Mouse (Mus musculus) heart, postnatal 36 days (tissue): ENCODE measurements at regions not wholly inside any gene's neighbourhood (a gene's known extent, or its start where the extent isn't known, plus 50 kb on each side); places are given as distances from the start of the nearest gene placed in this dataset.
"Not testable (repeated sequence)": the region's sequence is repeated elsewhere in the genome, so short reads cannot be mapped to it uniquely, and the experiment has no call there.

Experiments used
- DNase-seq, 2 experiments: peaks; one replicate each; pipeline ENCODE4 v3.0.0; 2021 to 2022
- intact Hi-C: fragments of 180-260 bp; cut with DNase I; formaldehyde crosslinking; loops from one replicate; pipeline ENCODE4 v1.15.1; 2025

DNA sequence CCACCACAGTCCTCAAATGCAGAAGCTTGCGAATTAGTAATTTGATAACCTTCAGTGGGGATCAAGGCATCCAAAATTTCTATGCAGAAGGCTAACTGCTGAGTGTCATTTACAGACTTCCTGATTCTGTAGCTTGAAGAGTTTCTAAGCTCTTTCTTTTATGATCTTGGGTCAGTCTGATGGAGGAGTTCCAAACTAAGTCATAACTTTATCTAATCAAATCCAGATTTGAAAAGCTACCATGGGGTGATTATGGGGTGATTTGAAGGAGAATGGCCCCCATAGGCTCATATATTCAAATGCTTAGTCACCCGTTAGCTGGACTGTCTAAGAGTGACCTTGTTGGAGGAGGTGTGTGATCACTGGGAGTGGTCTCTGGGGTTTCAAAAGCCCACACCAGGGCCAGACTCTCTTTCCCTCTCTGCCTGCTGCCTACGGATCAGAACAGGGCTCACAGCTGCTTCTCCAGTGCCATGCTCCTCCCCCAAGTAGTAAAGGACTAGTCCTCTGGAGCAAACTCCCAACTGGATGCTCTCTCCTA lies 152.0 kb upstream of the Supt20 start:
- intact Hi-C loops: no loop called here
- no peak for DNase-seq

DNA sequence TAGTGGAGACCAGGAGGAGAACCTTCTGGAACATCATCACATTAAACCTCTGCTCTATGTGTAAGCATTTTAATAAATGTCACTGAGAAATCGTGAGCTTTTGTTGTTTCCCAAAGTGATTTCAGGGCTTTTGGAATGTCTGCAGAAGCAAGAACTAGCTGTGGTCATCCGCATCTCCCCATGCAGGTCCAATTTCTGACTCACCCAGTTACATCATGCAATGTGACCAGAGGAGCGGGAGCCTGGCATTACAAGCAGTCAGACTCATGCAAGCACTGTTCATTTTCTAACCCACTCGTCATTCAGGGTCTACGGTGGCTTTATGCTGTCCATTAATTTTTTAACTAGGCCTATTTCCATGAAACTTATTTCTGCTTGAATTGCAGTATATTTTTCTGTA lies 151.2 kb upstream of the Supt20 start:
- DNase-seq: peak in 1 of 2 experiments; percentile 13
- intact Hi-C loops: no loop called here

DNA sequence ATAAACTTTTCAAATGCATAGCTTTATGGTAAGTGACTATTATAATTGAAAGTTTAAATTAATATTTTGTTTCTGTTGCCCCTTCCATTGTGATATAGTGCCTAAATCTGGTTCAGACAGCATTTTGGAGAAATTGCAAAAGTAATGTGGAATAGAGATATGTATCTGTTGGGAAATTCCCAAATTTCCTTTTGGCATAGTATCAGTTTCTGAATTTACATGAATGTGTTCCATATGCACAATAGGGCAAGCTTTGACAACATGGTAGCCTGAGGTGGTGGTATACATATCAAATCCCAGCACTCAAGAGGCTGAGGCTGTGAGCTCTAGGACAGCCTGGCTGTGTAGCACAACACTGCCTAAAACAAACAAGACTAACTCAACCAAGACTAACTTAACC lies 147.2 kb upstream of the Supt20 start:
- intact Hi-C loops: no loop called here
- DNase-seq: no peak

- peak; percentile 30 to 57 for DNase-seq
- intact Hi-C loops: no loop called here
These were observed 140.7 kb upstream of the Supt20 start for GRCm38 (mm10) chr3:54551908-54552307.

DNA sequence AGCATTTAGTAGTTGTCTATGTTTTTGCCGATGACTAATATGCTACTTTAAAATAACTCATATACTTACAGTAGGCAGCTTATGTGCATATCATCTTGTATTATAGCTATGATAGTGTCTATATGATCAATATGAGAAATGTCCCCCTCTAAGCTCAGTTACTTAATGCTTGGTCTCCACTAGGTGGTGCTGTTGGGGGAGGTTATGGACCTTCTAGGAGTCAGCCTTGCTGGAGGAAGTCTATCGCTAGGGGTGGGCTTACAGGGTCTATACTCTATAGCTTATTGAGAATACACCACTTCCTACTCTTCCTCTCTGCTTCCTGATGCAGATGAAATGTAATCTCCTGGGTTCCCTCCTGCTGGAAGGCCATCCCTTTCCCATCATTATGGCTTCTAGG lies 136.7 kb upstream of the Supt20 start:
- intact Hi-C loops: no loop called here
- no peak for DNase-seq

- intact Hi-C loops: no loop called here
- DNase-seq: no peak
These were observed 133.6 kb upstream of the Supt20 start for GRCm38 (mm10) chr3:54559053-54559452.

- intact Hi-C loops: no loop called here
- DNase-seq: no peak
These were observed 133.1 kb upstream of the Supt20 start for GRCm38 (mm10) chr3:54559527-54559926.

DNA sequence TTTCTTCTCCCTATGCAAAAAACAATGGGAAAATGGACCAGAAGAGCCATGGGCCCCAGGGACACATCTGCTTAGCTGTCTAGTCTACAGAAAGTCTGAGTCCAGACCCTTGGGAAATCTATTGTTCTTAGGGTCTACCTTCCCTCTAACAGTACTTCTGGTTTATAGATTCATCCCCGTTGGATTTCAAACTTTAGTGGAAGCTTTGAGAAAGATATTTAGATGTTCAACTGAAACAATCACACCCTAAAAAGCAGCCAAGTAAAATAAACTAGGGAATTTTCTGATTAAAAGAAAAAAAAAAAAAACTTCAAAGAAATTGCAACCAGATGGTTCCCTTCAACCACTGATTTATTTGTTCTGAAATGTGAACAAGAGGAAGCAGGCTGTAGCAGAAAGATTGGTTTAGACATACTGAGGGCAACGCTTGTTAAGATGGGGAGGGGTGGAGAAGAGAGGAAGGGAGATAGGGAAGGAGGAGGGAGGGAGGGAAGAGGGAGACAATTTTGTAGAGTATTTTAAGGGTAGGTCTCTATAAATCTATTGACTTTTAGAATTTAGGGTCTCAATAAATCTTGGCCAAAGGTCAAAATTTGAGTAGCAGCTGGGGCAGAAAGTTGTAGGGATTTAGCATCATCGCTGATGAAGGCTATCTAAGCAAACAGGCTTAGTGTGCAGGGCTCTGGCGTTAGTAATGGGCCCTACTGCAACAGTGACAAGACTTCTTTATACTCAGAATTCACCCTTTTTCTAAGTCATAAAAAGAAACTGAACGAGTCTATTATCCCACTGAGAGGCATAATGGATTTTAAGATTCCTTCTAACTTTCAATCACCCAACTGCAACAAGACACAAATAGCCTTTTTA lies 132.3 kb upstream of the Supt20 start:
- no peak for DNase-seq
- intact Hi-C loops: no loop called here

GRCm38 (mm10) chr3:54567329-54567728 lies 125.3 kb upstream of the Supt20 start:
- intact Hi-C loops: no loop called here
- no peak for DNase-seq

DNA sequence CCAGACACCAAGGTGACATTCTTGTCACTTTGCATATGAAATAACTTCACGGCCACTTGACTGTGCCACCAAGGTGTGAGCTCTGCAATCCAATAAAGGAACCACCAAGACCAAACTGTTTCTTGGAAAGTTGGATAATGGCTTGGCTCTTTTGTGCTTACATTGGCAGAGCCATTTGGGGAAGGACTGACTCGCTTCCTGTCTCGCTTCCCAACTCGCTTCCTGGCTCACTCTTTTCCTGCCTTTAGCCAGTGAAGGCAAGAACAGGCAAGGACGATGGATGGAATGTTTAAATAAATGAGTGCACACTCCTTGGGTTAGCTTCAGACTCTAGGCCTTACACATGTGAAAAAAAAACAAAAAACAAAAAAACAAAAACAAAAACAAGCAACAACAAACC lies 124.5 kb upstream of the Supt20 start:
- DNase-seq: peak; percentile 13 to 24
- intact Hi-C loops: no loop called here

DNA sequence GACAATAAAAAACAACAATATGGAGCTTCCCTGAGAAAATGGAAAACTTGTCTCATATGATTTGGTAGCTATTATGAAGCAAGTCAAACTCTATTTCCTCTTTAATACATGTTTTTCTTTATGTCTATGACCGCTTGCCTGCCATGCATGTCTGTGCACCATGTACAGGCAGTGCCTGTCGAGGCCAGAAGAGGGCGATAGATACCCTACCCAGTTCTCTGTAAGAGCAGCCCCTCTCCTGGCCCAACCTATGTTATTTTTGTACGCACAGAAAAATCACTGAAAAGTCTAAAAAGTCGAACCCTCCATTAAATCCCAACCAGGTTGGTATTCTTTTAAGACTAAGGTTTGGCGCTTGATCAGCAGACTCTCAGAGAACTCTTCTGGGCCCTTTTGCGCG lies 122.1 kb upstream of the Supt20 start:
- no peak for DNase-seq
- intact Hi-C loops: no loop called here

DNA sequence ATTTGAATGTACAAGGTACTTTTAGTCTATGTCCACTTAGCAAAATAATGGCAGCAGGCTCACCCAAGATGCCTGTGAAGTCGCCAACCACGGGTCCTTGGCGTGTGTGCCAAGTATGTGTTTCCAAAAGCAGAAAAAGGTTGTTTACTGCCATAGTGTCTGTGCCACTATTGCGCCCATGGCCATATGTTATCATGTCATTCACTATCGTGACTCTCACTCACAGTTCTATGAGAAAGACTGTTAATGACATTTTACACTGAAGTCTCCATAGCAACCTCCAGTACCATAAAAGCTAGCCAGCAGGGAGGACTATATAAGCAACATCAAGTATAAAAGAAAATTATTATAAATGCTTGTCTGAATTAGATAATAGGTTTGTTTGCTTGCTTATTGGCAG lies 114.8 kb upstream of the Supt20 start:
- DNase-seq: no peak
- intact Hi-C loops: no loop called here

- DNase-seq: no peak
- intact Hi-C loops: no loop called here
These were observed 113.2 kb upstream of the Supt20 start for GRCm38 (mm10) chr3:54579425-54579824.

DNA sequence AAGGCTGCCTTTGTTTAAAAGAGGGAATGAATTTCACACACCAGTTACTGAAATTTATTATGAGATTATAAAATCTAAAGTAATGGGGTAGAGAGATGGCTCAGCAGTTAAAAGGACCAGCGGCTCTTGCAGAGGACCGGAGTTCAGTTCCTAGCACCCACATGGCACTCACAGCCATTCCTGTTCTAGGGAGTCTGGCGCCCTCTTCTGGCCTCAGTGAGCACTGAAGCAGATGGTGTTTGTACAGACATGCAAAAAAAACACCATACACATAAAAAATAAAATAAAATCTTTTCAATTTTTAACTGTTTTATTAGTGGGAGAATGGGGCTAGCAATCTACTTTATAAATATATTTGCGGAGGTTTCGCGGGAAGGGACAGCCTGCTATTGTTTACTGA lies 112.3 kb upstream of the Supt20 start:
- intact Hi-C loops: no loop called here
- DNase-seq: no peak

- intact Hi-C loops, DNase-seq: not testable (repeated sequence)
These were observed 106.8 kb upstream of the Supt20 start for GRCm38 (mm10) chr3:54585781-54586180.

GRCm38 (mm10) chr3:54587127-54587995 lies 105.2 kb upstream of the Supt20 start:
- intact Hi-C loops: no loop called here

GRCm38 (mm10) chr3:54588198-54588597 lies 104.4 kb upstream of the Supt20 start:
- intact Hi-C loops: no loop called here

More at GRCm38 (mm10) chr3:54587127-54587995, 105.2 kb upstream of the Supt20 start:
- DNase-seq: no peak

DNA sequence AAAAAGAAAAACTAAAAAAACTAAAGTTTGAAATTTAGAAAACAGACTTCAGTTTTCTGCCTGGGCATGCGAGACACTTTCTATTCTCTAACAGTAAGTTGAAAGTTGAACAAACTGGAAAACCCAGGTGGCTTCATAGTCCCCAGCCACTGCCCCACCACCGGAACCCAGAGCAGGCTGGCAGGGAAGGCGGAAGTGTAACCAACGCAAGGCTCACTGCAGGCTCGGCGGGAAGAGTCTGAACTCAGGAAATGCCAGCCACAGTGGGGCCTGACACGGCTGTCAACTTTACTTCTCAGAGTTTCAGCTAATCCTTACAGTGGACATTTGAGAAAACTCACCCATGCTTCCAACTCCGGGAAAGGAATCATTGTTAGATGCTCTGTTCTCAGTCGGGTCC lies 102.6 kb upstream of the Supt20 start:
- no peak for DNase-seq
- intact Hi-C loops: loop anchor here (5.0 kb wide), 1 partner anchor 233 kb away; no protein-coding TSS in a partner anchor

More at GRCm38 (mm10) chr3:54588198-54588597, 104.4 kb upstream of the Supt20 start:
- DNase-seq: no peak

DNA sequence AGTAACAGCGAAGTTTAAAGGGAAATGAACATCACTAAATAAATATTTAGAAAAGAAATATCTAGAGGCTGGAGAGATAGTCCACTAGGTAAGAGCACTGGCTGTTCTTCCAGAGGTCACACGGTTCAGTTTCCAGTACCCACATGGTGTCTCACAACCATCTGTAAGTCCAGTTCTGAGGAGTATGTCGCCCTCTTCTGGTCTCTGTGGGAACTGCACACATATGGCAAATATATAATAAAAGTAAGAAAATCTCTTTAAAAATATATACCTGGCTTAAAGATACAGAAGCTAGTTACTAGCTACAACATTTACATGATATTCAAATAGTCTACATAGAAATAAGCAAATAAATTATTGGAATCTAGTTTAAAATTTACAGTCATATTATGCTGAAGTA lies 101.4 kb upstream of the Supt20 start:
- no peak for DNase-seq
- intact Hi-C loops: loop anchor here (5.0 kb wide), 1 partner anchor 234 kb away; no protein-coding TSS in a partner anchor

DNA sequence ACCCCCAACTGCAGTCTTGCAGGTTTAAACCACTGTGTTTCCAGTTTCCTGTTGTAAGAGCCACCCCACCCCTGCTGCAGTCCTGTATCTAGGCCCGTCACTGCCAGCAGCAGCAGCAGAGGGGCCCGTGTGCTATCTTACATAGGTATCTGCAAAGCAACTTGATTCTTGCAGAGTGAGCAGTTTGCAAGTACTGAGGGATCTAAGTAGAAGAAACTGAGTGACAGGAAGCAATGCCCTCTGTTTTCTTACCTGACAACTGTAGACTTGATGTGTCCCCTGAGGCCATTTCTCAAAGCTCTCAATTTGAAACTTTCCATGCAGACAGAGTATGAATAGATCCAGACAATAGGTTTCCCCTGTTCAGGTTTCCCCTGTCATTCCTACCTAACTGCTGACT lies 100.5 kb upstream of the Supt20 start:
- no peak for DNase-seq
- intact Hi-C loops: loop anchor here (5.0 kb wide), 1 partner anchor 235 kb away; no protein-coding TSS in a partner anchor
